Mouse (Mus musculus): ENCODE results near the gene Zfp112. TPM values are rescaled to one million over a fixed set of nuclear protein-coding genes. Genes with fewer than 3 reads are reported as not detected.

The Zfp112 gene
- polyA plus RNA-seq, 1 experiment: 0.82 TPM

DNA sequence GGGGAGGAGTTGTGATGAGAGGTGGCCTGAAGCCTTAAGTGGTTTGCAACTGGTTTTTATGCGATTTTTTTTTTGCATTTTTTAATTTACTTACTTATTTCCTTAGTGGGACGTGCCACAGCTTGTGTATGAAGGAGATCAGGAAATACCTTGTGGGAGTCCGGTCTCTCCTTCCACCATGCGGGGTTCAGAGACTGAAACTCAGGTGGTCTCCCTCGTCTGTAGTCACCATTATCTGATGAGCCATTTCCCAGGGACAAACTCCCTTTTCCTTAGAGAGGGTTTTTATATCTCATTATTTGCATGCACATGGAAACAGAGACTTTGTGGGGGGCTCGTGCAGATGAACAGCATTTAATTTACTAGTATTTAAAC lies 63.2 kb downstream of the Zfp112 start:
- no peak for DNase-seq (ENCODE audit: low read depth, low spot score)
- WGBS: 48% methylated on average over 6 of the region's 6 CpGs

Other genes starting within 250 kb of the Zfp112 start
- gene Vmn1r177, start 245.9 kb upstream of the Zfp112 start, polyA plus RNA-seq (2012; rRNA removed): not detected in 2 replicates
- not detected in 2 replicates for gene Vmn1r178, start 220.3 kb upstream of the Zfp112 start, polyA plus RNA-seq (2012; rRNA removed)
- gene Vmn1r179, start 185.3 kb upstream of the Zfp112 start, polyA plus RNA-seq (2012; rRNA removed): not detected in 2 replicates
- not detected in 2 replicates for gene Vmn1r180, start 161.7 kb upstream of the Zfp112 start, polyA plus RNA-seq (2012; rRNA removed)
- gene Vmn1r181, start 137.7 kb upstream of the Zfp112 start, polyA plus RNA-seq (2012; rRNA removed): not detected in 2 replicates
- gene V1rd19, start 110.6 kb upstream of the Zfp112 start, polyA plus RNA-seq (2012; rRNA removed): not detected in 2 replicates
- not detected in 2 replicates for gene Vmn1r183, start 59.1 kb upstream of the Zfp112 start, polyA plus RNA-seq (2012; rRNA removed)
- 8.6 and 11.6 TPM in 2 replicates for gene Zfp180, start 30.4 kb upstream of the Zfp112 start, polyA plus RNA-seq (2012; rRNA removed)
- 4.1 and 6.3 TPM in 2 replicates for gene Zfp235, start 21.9 kb downstream of the Zfp112 start, polyA plus RNA-seq (2012; rRNA removed)
- gene Zfp114, start 62.7 kb downstream of the Zfp112 start, polyA plus RNA-seq (2012; rRNA removed): 0.33 TPM in 1 of 2 replicates, not detected in the other
- gene Zfp111, start 99.1 kb downstream of the Zfp112 start, polyA plus RNA-seq (2012; rRNA removed): 1.2 and 2.1 TPM in 2 replicates
- 0.78 and 1.2 TPM in 2 replicates for gene Zfp109, start 125.2 kb downstream of the Zfp112 start, polyA plus RNA-seq (2012; rRNA removed)
- 0.27 and 0.71 TPM in 2 replicates for gene Zfp108, start 142.5 kb downstream of the Zfp112 start, polyA plus RNA-seq (2012; rRNA removed)
- 1.0 and 1.3 TPM in 2 replicates for gene Zfp93, start 158.1 kb downstream of the Zfp112 start, polyA plus RNA-seq (2012; rRNA removed)
- gene Zfp61, start 188.9 kb downstream of the Zfp112 start, polyA plus RNA-seq (2012; rRNA removed): 3.8 and 4.1 TPM in 2 replicates
- 2.1 and 3.1 TPM in 2 replicates for gene Zfp94, start 204.4 kb downstream of the Zfp112 start, polyA plus RNA-seq (2012; rRNA removed)
- 0.16 TPM in 1 of 2 replicates, not detected in the other for gene Tescl, start 221.6 kb downstream of the Zfp112 start, polyA plus RNA-seq (2012; rRNA removed)
- 0.04 TPM in 1 of 2 replicates, not detected in the other for gene Lypd5, start 236.9 kb downstream of the Zfp112 start, polyA plus RNA-seq (2012; rRNA removed)

Measured in large intestine, adult 2 months (tissue).